ENCODE assay signal across 8 mouse cellular contexts in genomic region chr4:106838548-106839253, GRCm38 (mm10). TPM values are rescaled to one million over a fixed set of nuclear protein-coding genes. Genes with fewer than 3 reads are reported as not detected.
DNase-seq lines count a peak whose midpoint lies in the region; ATAC-seq and TF ChIP-seq lines count a peak whose summit lies in the region.

No protein-coding gene starts in this region.

- H3K27ac ChIP-seq in cortical plate, adult 2 months (ENCODE audit: insufficient read depth, low read length): peak overlapping the region; percentile 95; the same call in 1 of the 2 replicates

- TF ChIP-seq POLR2A in cortical plate, adult 2 months (IDR thresholded peaks at IDR 0.05; ENCODE audit: extremely low read depth, insufficient read depth, low read length): no peak

- H3K4me3 ChIP-seq in cortical plate, adult 2 months (ENCODE audit: insufficient read depth, low read length): peak overlapping the region; percentile 46

- peak; percentile 83 for DNase-seq in adipocyte (ENCODE audit: low spot score)
- peak; percentile 100 for DNase-seq in gastrocnemius, postnatal 10 days
- DNase-seq in left cerebral cortex, postnatal 10 days (ENCODE audit: extremely low spot score in 1 of 2, low spot score in 2 of 2): peak; percentile 86 to 95
- peak; percentile 93 to 96 for DNase-seq in right cerebral cortex, postnatal 10 days (ENCODE audit: low spot score in 2 of 2)
- DNase-seq in urinary bladder, postnatal 25 days (ENCODE audit: low spot score): peak; percentile 100

- no peaks in the 10 kb centered on the region for H3K4me1 ChIP-seq in cortical plate, adult 2 months (ENCODE audit: control insufficient read depth, insufficient read depth, low read length)

- peak; percentile 70 for ATAC-seq in inflammation-experienced regulatory T-cells, adult 6 months
- ATAC-seq in megakaryocyte progenitor cell, adult 5-6 weeks (replicated peaks; ENCODE audit: poor library complexity): peak; percentile 80

- intact Hi-C loops in left cerebral cortex, postnatal 10 days (cut with DNase I): loop anchor here (2.0 to 5.0 kb wide), 2 partner anchors 152 to 324 kb away; no protein-coding TSS in a partner anchor

- TF ChIP-seq CTCF in cortical plate, adult 2 months (IDR thresholded peaks at IDR 0.05; ENCODE audit: extremely low read depth, insufficient read depth, low read length): peak; percentile 57

RNA-seq across cellular contexts. Expression of gene Acot11, which starts 33.9 kb away (rescaled TPM):
- polyA plus RNA-seq in cortical plate, adult 2 months (2012; rRNA removed): 21.9 and 23.9 TPM in 2 replicates
- total RNA-seq in gastrocnemius, postnatal 10 days (2021): 1 to 10 TPM; 5.3 to 7.4 TPM
- 1 to 10 TPM; 3.5 to 9.2 (median 5.8) TPM for polyA plus RNA-seq in inflammation-experienced regulatory T-cells, adult 6 months (2017; shearing (Covaris generic))
- 10 to 100 TPM; 12.2 to 22.1 TPM for total RNA-seq in left cerebral cortex, postnatal 10 days (2021)
- 2.0 and 2.3 TPM in 2 replicates for total RNA-seq in megakaryocyte progenitor cell, adult 5-6 weeks (2015)
- total RNA-seq in megakaryocyte progenitor cell, adult 5-6 weeks (2017): 2.6 and 3.2 TPM in 2 replicates

Comparison
In these comparisons a context has a peak if more than half of its experiments do, and no peak if none do; other contexts are left out.
1. Peak in every context shown above with its lines: DNase-seq, ATAC-seq, H3K4me3 ChIP-seq and H3K27ac ChIP-seq.